Mouse (Mus musculus) erythroblast, embryonic 14.5 days (primary cell): ENCODE results near the gene Fam13c. TPM values are rescaled to one million over a fixed set of nuclear protein-coding genes. Genes with fewer than 3 reads are reported as not detected.

Experiments used
- H3K27me3 ChIP-seq: 2 replicates; pipeline ENCODE4 v1.6.1; 2012; ENCODE audit warnings: inconsistent platforms; ENCODE audit not compliant: control insufficient read depth
- H3K36me3 ChIP-seq: 2 replicates; pipeline ENCODE4 v1.6.1; 2012; ENCODE audit warnings: mild to moderate bottlenecking, inconsistent platforms; ENCODE audit not compliant: control insufficient read depth
- H3K4me1 ChIP-seq: 2 replicates; pipeline ENCODE4 v1.6.1; 2012; ENCODE audit warnings: inconsistent platforms; ENCODE audit not compliant: control insufficient read depth
- H3K4me3 ChIP-seq: replicated peaks from 2 replicates; pipeline ENCODE3; 2012; ENCODE audit warnings: moderate library complexity, mild to moderate bottlenecking, inconsistent platforms
- H3K9me3 ChIP-seq: 2 replicates; pipeline ENCODE4 v1.6.1; 2012; ENCODE audit warnings: low read length, inconsistent platforms, mixed read lengths; ENCODE audit not compliant: control insufficient read depth
- GATA1 ChIP-seq: IDR thresholded peaks from 2 replicates; pipeline ENCODE4 v1.6.1; 2012; ENCODE audit warnings: low read length, inconsistent platforms, mixed read lengths
- TAL1 ChIP-seq: IDR thresholded peaks from 3 replicates; pipeline ENCODE4 v1.6.1; 2012; ENCODE audit warnings: low read length, inconsistent platforms, mixed read lengths
- polyA plus RNA-seq: library from polyadenylated mRNA; stranded (reverse); fragments of >175 nt; gene quantifications from 2 replicates; pipeline ENCODE4 v1.2.3, GENCODE M21; 2012

The Fam13c gene
- polyA plus RNA-seq, 1 experiment, result not detected

DNA sequence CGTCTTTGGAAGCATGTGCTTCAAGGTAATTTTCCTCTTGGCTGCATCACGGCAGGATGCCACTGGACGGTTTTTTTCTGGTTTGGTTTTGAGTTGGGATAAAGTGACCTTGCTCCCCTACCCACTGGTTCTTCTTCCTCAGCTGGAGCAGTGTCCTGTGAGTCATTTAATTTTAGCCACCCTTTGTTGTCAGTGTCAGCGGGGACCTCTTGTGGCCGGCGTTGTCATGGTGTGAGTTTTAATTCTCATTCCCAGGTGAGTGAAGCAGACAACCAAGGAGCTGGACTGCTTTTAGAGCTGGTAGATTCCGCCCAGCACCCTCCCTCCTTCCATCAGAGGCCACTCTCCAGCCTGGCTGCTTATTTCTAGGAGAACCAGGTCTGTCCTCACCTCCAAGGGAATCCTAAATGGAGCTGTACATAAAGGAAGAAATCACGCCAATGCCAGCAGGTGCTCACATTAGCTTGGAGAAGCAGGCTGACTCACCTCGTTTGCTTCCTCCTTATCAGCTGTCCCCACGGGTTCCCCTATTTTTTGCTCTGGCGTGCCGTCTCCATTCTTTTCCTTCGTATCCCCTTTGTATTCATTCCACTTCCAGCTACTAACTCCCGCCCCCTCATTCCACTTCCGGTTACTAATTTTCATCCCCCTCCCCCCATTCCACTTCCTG is 66.4 kb downstream of the Fam13c start:
- TF ChIP-seq GATA1 (no peak), TAL1 (no peak)
- Histone ChIP-seq H3K4me1 (no peaks in the 10 kb centered on the region), H3K4me3 (no peak overlapping the region), H3K27me3 (no peaks in the 10 kb centered on the region), H3K9me3 (peaks cover 32% of the 10 kb centered on the region), H3K36me3 (no peaks in the 10 kb centered on the region)

DNA sequence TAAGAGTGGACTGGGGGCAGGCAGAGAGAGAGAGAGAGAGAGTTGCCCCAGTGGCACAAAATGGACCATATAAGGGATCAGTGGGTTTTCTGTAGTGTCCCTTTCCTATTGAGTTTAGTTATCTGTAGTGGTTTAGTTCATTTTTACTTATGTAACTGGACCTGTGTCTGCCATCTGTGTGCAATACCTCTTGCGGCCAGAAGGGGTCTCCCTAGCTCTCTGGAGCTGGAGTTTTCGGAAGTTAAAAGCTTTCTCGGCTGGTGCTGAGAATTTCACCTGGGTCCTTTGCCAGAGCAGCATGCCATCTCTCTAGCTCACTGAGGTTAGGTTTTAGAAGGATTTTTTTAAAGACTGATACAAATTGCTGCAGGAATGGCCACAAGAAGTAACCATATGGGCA is 67.6 kb downstream of the Fam13c start:
- Histone ChIP-seq H3K9me3 (peaks cover 28% of the 10 kb centered on the region), H3K4me1 (no peaks in the 10 kb centered on the region)
- TF ChIP-seq TAL1, result no peak
- TF ChIP-seq GATA1, result no peak

DNA sequence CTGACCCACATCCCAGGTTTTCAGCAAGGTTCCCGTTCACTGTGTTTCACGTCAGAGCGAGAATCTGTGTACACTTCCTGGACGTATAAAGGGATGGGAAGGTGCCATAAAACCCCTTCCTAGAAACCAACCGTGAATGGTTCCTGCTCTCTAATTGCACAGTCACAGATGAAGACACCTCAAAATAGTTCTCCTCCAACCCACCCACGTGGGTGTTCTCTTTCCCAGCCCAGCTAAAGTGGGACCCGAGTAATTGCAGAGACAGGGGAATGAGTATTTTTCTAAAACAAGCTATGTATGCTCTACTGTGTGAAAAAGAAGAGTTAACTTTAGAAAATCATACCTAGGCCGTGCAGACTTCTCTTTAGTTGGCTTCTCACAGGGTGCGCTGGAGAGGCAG is 74.6 kb downstream of the Fam13c start:
- no peak for TF ChIP-seq GATA1
- TF ChIP-seq TAL1, result no peak
- Histone ChIP-seq H3K4me3 (no peak overlapping the region), H3K4me1 (no peaks in the 10 kb centered on the region), H3K36me3 (no peaks in the 10 kb centered on the region), H3K27me3 (peaks cover 4% of the 10 kb centered on the region), H3K9me3 (peaks cover 31% of the 10 kb centered on the region)

More for the DNA sequence above, 67.6 kb downstream of the Fam13c start:
- Histone ChIP-seq H3K27me3 (no peaks in the 10 kb centered on the region), H3K4me3 (no peak overlapping the region), H3K36me3 (no peaks in the 10 kb centered on the region)

DNA sequence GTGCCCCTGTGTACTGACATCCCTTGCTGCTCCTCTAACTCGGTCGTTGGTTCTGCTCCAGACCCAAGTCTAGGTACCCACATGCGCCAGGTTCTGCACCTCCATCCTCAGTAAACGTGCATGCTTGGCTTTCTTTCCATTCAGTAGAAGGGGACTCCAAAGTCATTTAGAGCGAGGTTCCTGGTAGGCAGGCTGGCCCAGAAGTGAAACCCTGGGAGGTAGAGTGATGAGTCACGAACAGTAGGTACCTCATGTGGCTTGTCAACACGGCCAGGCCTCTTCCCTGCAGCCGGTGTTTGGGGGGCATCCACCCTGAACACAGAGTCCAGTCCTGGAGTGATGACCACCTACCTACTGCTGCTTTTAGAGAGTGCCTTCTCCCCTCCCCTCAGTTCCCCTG is 76.4 kb downstream of the Fam13c start:
- no peaks in the 10 kb centered on the region for H3K4me1 ChIP-seq
- H3K36me3 ChIP-seq, result no peaks in the 10 kb centered on the region
- no peak overlapping the region for H3K4me3 ChIP-seq
- peaks cover 31% of the 10 kb centered on the region for H3K9me3 ChIP-seq
- no peak for TF ChIP-seq GATA1
- TF ChIP-seq TAL1, result no peak
- H3K27me3 ChIP-seq, result peaks cover 15% of the 10 kb centered on the region

DNA sequence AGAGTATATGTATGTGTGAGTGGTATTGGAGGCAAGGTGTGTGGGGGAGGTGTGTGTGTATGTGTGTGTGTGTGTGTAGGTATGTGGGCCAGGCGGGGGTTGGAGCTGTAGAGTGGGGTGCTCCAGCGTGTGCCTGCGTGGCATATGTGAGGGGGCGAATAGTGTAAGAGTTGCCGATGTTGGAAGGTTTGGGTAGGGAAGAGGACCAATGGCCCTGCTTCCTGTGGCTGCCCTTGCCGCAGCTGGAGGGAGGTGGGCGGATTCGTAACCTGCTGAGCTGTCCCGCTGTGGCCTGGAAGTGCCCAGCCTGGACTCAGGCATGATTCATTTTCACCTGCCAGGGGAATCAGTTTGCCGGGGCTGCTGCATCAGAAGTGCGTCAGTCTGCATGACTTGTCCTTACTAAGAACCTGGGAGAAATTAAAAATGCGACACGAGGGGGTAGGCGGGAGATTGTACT is 79.4 kb downstream of the Fam13c start:
- H3K36me3 ChIP-seq, result no peaks in the 10 kb centered on the region
- TF ChIP-seq GATA1 (no peak), TAL1 (no peak)
- H3K27me3 ChIP-seq, result peaks cover 15% of the 10 kb centered on the region
- H3K4me1 ChIP-seq, result no peaks in the 10 kb centered on the region
- peaks cover 27% of the 10 kb centered on the region for H3K9me3 ChIP-seq
- no peak overlapping the region for H3K4me3 ChIP-seq

DNA sequence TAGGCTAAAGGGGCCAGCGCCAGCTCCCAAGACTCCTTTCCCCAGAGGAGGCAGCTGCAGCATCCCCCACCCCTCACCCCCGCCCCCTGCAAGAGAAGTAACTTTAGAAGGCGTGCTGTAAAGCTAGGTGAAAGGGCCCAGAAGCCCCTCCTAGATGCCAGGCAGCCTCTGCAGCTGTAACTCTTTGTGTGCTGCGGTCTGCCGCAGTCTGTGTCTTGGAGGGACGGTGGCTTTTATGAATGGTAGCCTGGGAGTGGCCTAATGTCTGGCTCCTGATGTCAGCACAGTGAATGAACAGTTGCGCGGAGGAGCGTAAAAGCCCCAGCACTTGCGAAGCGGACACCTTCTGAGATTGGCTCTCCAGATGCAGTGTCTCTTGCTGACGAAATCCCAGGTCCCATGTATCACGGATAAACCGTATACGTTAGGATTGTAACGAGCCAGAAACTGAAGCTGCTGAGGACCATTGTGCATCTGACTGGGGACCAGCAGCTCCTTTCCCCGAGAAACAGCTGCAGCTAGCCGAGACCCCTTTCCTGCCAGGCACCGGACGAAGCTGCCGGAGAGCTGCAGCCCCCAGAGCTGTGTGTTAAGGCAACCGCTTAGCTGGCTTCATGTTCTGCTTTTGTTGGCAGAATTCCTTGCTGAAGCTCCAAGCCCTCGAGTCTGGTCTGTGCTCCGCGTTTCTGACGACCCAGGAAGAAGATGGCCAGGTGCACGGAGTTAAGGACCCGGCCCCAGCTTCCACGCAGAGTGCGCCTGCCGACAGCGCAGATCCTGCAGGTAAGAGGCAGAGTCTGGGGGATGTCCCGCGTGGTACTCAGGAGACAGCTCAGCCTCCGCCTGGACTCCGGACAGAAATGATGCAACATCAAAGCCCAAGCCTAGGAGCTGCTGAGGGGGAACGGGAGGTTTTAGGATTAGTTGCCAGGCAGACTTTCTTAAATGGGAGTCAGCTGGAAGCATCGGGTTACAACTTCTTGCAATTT is 80.2 kb downstream of the Fam13c start:
- TF ChIP-seq GATA1, result no peak
- no peak for TF ChIP-seq TAL1
- H3K36me3 ChIP-seq, result no peaks in the 10 kb centered on the region
- H3K27me3 ChIP-seq, result peaks cover 15% of the 10 kb centered on the region
- peaks cover 20% of the 10 kb centered on the region for H3K9me3 ChIP-seq
- no peaks in the 10 kb centered on the region for H3K4me1 ChIP-seq
- no peak overlapping the region for H3K4me3 ChIP-seq

DNA sequence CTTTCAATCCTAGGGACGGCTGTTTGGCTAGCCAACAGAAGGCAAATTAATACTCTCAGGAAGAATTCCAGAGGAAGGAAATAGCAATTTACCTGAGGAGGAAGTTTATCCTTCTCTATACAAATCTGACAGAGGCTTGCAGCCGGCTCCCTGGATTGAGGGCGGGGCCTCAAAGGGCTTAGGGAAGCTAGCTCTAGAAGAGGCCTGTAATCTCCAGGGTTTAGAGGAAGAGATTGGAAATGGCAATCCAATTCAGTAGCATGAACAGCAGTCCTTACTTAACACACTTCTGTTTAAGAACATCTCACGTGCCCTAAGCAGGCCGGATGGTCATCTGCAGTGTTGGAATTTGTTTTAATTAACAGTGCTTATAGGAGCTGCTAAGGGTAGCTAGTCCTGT is 81.1 kb downstream of the Fam13c start:
- Histone ChIP-seq H3K4me3 (no peak overlapping the region), H3K27me3 (peaks cover 15% of the 10 kb centered on the region)

DNA sequence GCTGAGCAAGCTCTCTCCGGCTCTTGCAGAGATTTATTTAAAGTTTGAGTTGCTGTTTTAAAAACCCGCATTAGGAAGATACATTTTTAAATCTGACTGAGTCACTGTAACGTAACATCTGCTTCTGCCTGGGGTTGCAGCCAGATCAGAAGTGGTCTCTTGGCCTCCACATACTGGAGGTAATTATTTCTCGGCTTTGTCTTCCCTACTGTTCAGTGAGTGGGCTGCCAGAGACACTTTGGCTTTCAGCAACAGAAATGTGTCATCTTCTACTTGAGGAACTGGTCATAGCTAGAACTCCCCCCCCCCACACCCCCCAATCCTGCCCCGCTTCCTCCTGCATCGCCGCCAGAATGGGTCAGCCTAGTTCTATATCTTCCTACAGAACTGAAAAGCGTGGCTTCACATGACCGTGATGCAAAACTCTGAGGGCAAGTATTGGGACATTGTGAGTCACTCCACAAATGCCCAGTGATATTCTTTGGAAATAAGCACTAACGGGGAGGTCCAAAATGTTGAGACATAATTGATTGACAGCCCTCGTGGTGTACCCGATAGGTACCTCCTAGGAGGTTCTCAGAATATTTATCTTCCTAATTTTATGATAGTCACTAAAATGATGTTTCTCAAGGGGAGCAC is 90.0 kb downstream of the Fam13c start:
- Histone ChIP-seq H3K4me3 (no peak overlapping the region), H3K27me3 (no peaks in the 10 kb centered on the region), H3K36me3 (no peaks in the 10 kb centered on the region), H3K4me1 (no peaks in the 10 kb centered on the region), H3K9me3 (peaks cover 39% of the 10 kb centered on the region)
- TF ChIP-seq TAL1, result no peak
- no peak for TF ChIP-seq GATA1

More for the DNA sequence above, 81.1 kb downstream of the Fam13c start:
- TF ChIP-seq TAL1, result no peak
- no peak for TF ChIP-seq GATA1
- Histone ChIP-seq H3K36me3 (no peaks in the 10 kb centered on the region), H3K9me3 (peaks cover 15% of the 10 kb centered on the region), H3K4me1 (no peaks in the 10 kb centered on the region)

DNA sequence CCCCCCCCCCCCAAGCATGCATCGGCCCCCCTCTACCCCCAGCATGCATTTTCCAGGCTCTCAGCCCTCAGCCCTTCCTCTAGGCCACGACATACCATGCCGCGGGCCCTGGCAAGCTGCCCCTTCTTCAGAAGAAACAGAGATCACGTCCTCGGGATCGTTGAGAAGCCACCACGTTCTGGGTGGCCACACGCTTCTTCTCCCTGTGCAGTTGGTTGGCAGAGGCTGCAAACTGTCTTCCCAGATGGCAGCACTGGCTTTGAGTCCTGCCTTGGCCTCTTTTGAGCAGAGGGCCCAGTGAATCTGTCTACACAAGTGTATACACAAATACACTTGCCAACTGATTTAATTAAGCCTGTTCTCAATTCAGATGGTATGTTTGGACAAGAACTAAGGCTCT is 92.0 kb downstream of the Fam13c start:
- TF ChIP-seq TAL1 (no peak), GATA1 (no peak)
- no peaks in the 10 kb centered on the region for H3K27me3 ChIP-seq
- no peaks in the 10 kb centered on the region for H3K36me3 ChIP-seq
- H3K4me3 ChIP-seq, result no peak overlapping the region
- no peaks in the 10 kb centered on the region for H3K4me1 ChIP-seq
- H3K9me3 ChIP-seq, result peaks cover 53% of the 10 kb centered on the region
